Mouse (Mus musculus) MEL (cell line): Measurements from ENCODE around the gene Smco1. TPM values are rescaled to one million over a fixed set of nuclear protein-coding genes. Genes with fewer than 3 reads are reported as not detected.

ENCODE experiments used
- DNase-seq: peaks from one replicate; pipeline ENCODE4 v3.0.0; 2011; ENCODE audit warnings: low read depth, low spot score
- H3K27ac ChIP-seq: 2 replicates; pipeline ENCODE4 v1.5.1; 2012; ENCODE audit warnings: low read depth, mild to moderate bottlenecking, control low read depth, low read length, moderate library complexity; ENCODE audit not compliant: control insufficient read depth
- H3K27me3 ChIP-seq, 2 experiments: fragments of 150-350 bp in 1 of 2; sonication (generic) in 1 of 2; 2 replicates each; pipeline ENCODE4 v1.6.1; 2012; ENCODE audit warnings: low read length in 2 of 2, mild to moderate bottlenecking in 2 of 2, improper control_type of control experiment in 1 of 2, moderate library complexity in 1 of 2; ENCODE audit not compliant: insufficient read depth in 2 of 2, control insufficient read depth in 1 of 2
- H3K36me3 ChIP-seq, 2 experiments: 2 replicates each; pipeline ENCODE4 v1.6.1; 2012 to 2014; ENCODE audit warnings: low read length in 2 of 2, improper control_type of control experiment in 1 of 2, inconsistent platforms in 1 of 2, mild to moderate bottlenecking in 1 of 2; ENCODE audit not compliant: insufficient read depth in 2 of 2, control insufficient read depth in 1 of 2
- H3K4me1 ChIP-seq, 2 experiments: fragments of 150-350 bp in 1 of 2; sonication (generic) in 1 of 2; 2 replicates each; pipeline ENCODE4 v1.6.1; 2012; ENCODE audit warnings: low read length in 2 of 2, improper control_type of control experiment in 1 of 2, mild to moderate bottlenecking in 1 of 2; ENCODE audit not compliant: insufficient read depth in 2 of 2, control insufficient read depth in 1 of 2
- H3K4me3 ChIP-seq, 2 experiments: fragments of 150-350 bp in 1 of 2; sonication (generic) in 1 of 2; 2 replicates each; pipeline ENCODE4 v1.5.1; 2012; ENCODE audit warnings: low read depth in 2 of 2, low read length in 2 of 2, mild to moderate bottlenecking in 2 of 2, moderate library complexity in 2 of 2, control low read depth in 1 of 2, improper control_type of control experiment in 1 of 2; ENCODE audit not compliant: control insufficient read depth in 1 of 2, insufficient read depth in 1 of 2
- H3K79me2 ChIP-seq: 2 replicates; pipeline ENCODE4 v1.6.1; 2012; ENCODE audit warnings: mild to moderate bottlenecking, low read length, moderate library complexity; ENCODE audit not compliant: control insufficient read depth, poor library complexity, insufficient read depth
- H3K9ac ChIP-seq: 2 replicates; pipeline ENCODE4 v1.6.1; 2012; ENCODE audit warnings: low read depth, mild to moderate bottlenecking, control low read depth, low read length, moderate library complexity; ENCODE audit not compliant: control insufficient read depth, poor library complexity, severe bottlenecking
- H3K9me3 ChIP-seq: fragments of 150-350 bp; sonication (generic); replicated peaks from 2 replicates; pipeline ENCODE4 v1.6.1; 2012; ENCODE audit warnings: mild to moderate bottlenecking, low read length, improper control_type of control experiment, moderate library complexity; ENCODE audit not compliant: insufficient read depth
- BHLHE40 ChIP-seq: IDR thresholded peaks from 2 replicates; pipeline ENCODE4 v1.6.1; 2012; ENCODE audit warnings: low read depth, mild to moderate bottlenecking, inconsistent platforms, low read length, improper control_type of control experiment, borderline replicate concordance
- CTCF ChIP-seq, 3 experiments: IDR thresholded peaks in 2 of 3; conservative IDR thresholded peaks in 1 of 3; 2 replicates each; pipeline ENCODE4 v1.5.1; 2011 to 2012; ENCODE audit warnings: low read length in 3 of 3, low read depth in 2 of 3, mild to moderate bottlenecking in 2 of 3, improper control_type of control experiment in 1 of 3, inconsistent platforms in 1 of 3, mixed read lengths in 1 of 3, moderate library complexity in 1 of 3; ENCODE audit not compliant: control insufficient read depth in 1 of 3, insufficient read depth in 1 of 3, poor library complexity in 1 of 3, severe bottlenecking in 1 of 3
- E2F4 ChIP-seq: IDR thresholded peaks from 2 replicates; pipeline ENCODE4 v1.6.1; 2011; ENCODE audit warnings: low read depth, low read length, improper control_type of control experiment, borderline replicate concordance
- ELF1 ChIP-seq: IDR thresholded peaks from 2 replicates; pipeline ENCODE4 v1.6.1; 2014; ENCODE audit warnings: low read depth, mild to moderate bottlenecking, inconsistent platforms, low read length, improper control_type of control experiment, moderate library complexity
- EP300 ChIP-seq, 2 experiments: IDR thresholded peaks; 2 replicates each; pipeline ENCODE4 v1.6.1; 2011; ENCODE audit warnings: improper control_type of control experiment in 2 of 2, low read length in 2 of 2, low read depth in 1 of 2, mild to moderate bottlenecking in 1 of 2
- ETS1 ChIP-seq: IDR thresholded peaks from 2 replicates; pipeline ENCODE4 v1.6.1; 2012; ENCODE audit warnings: low read depth, mild to moderate bottlenecking, inconsistent platforms, low read length, improper control_type of control experiment, moderate library complexity
- GATA1 ChIP-seq: IDR thresholded peaks from 2 replicates; pipeline ENCODE4 v1.6.1; 2011; ENCODE audit warnings: low read depth, low read length, improper control_type of control experiment
- HCFC1 ChIP-seq: IDR thresholded peaks from 2 replicates; pipeline ENCODE4 v1.6.1; 2012; ENCODE audit warnings: low read depth, mild to moderate bottlenecking, inconsistent platforms, low read length, improper control_type of control experiment, moderate library complexity
- JUND ChIP-seq: IDR thresholded peaks from 2 replicates; pipeline ENCODE4 v1.6.1; 2011; ENCODE audit warnings: low read depth, mild to moderate bottlenecking, improper control_type of control experiment, low read length
- MAX ChIP-seq: IDR thresholded peaks from 2 replicates; pipeline ENCODE4 v1.6.1; 2011; ENCODE audit warnings: low read length, improper control_type of control experiment
- MAZ ChIP-seq: IDR thresholded peaks from 2 replicates; pipeline ENCODE4 v1.6.1; 2012; ENCODE audit warnings: low read depth, mild to moderate bottlenecking, inconsistent platforms, low read length, improper control_type of control experiment
- MXI1 ChIP-seq: IDR thresholded peaks from 2 replicates; pipeline ENCODE4 v1.6.1; 2011; ENCODE audit warnings: mild to moderate bottlenecking, low read depth, low read length, improper control_type of control experiment
- MYC ChIP-seq: IDR thresholded peaks from 2 replicates; pipeline ENCODE4 v1.6.1; 2011; ENCODE audit warnings: low read depth, mild to moderate bottlenecking, low read length, improper control_type of control experiment, moderate library complexity
- NELFE ChIP-seq: IDR thresholded peaks from 2 replicates; pipeline ENCODE4 v1.6.1; 2011; ENCODE audit warnings: low read depth, low read length, improper control_type of control experiment
- NRF1 ChIP-seq: IDR thresholded peaks from 2 replicates; pipeline ENCODE4 v1.6.1; 2014; ENCODE audit warnings: low read depth, mild to moderate bottlenecking, inconsistent platforms, low read length, improper control_type of control experiment, moderate library complexity; ENCODE audit not compliant: poor library complexity, insufficient read depth, severe bottlenecking
- POLR2A ChIP-seq, 2 experiments: IDR thresholded peaks; 2 replicates each; pipeline ENCODE4 v1.6.1; 2011 to 2012; ENCODE audit warnings: low read length in 2 of 2, mild to moderate bottlenecking in 2 of 2, control low read depth in 1 of 2, improper control_type of control experiment in 1 of 2, low read depth in 1 of 2, moderate library complexity in 1 of 2; ENCODE audit not compliant: control insufficient read depth in 1 of 2, insufficient read depth in 1 of 2, poor library complexity in 1 of 2
- POLR2AphosphoS2 ChIP-seq: IDR thresholded peaks from 2 replicates; pipeline ENCODE4 v1.6.1; 2011; ENCODE audit warnings: low read length, improper control_type of control experiment
- SMC3 ChIP-seq: IDR thresholded peaks from 2 replicates; pipeline ENCODE4 v1.6.1; 2011; ENCODE audit warnings: low read depth, low read length, improper control_type of control experiment
- TCF12 ChIP-seq: IDR thresholded peaks from 2 replicates; pipeline ENCODE4 v1.6.1; 2014; ENCODE audit warnings: low read depth, mild to moderate bottlenecking, inconsistent platforms, low read length, improper control_type of control experiment, moderate library complexity
- UBTF ChIP-seq: IDR thresholded peaks from 2 replicates; pipeline ENCODE4 v1.6.1; 2012; ENCODE audit warnings: low read depth, mild to moderate bottlenecking, inconsistent platforms, low read length, improper control_type of control experiment, moderate library complexity, borderline replicate concordance; ENCODE audit not compliant: insufficient read depth
- USF1 ChIP-seq: IDR thresholded peaks from 2 replicates; pipeline ENCODE4 v1.6.1; 2014; ENCODE audit warnings: low read depth, mild to moderate bottlenecking, inconsistent platforms, low read length, improper control_type of control experiment, moderate library complexity
- ZKSCAN1 ChIP-seq: IDR thresholded peaks from 2 replicates; pipeline ENCODE4 v1.6.1; 2012; ENCODE audit warnings: low read depth, mild to moderate bottlenecking, inconsistent platforms, low read length, improper control_type of control experiment, moderate library complexity
- polyA plus RNA-seq, 2 experiments: library from polyadenylated mRNA; stranded (reverse) in 1 of 2; unstranded in 1 of 2; fragments of >175 nt in 1 of 2; fragments of >200 nt in 1 of 2; gene quantifications; 2 replicates each; pipeline versions ENCODE4 v1.2.1 to v1.2.4; 2012; ENCODE audit warnings: low replicate concordance in 2 of 2, low read depth in 1 of 2; ENCODE audit not compliant: insufficient read length in 2 of 2, insufficient read depth in 1 of 2, missing spikeins in 1 of 2
- total RNA-seq: library from RNA; depleted of rRNA; stranded (reverse); fragments of 300-350 nt; gene quantifications from 2 replicates; pipeline ENCODE4 v1.2.3, GENCODE M21; 2012

The Smco1 gene
- total and polyA plus RNA-seq, 3 experiments: not detected

DNA sequence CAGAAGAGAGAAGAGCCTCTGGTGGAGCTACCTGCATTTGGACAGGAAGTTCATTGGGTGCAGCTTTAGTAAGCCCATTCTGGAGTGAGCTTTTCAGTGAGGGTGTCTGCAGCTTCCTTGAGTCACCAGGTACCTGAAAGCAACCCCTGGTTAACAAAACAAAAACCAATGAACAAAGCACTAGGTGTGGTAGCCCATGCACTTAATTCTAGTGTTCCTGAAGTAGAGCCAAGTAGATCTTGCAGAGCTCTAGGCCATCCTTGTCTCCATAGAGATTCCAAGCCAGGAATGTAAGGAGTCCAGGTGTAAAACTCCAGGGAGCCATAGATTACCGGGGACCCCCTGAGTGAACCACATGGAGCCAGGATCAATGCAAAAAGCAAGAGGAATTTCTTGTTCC is 31.8 kb downstream of the Smco1 start (continued):
- TF ChIP-seq ELF1 (no peak), ETS1 (no peak), GATA1 (no peak), SMC3 (no peak)

DNA sequence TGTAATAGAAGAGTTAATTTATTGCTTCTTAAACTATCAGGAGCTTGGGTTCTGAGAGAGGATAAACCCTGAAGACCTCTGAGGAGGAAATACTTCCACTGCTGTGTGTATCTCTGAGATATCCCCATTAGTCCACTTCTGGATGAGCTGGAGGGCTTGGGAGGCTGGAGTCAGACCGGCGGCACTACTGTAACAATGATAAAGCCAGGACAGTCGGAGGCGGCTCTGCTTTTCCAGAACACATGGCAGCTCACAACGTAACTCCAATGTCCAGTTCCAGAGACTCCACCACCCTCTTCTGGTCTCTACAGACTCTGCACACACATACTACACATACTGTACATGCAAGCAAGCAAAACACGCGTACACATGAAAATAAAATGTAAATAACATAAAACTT is 32.6 kb downstream of the Smco1 start:
- Histone ChIP-seq H3K27me3 (no peaks in the 10 kb centered on the region), H3K4me3 (no peak overlapping the region), H3K4me1 (no peaks in the 10 kb centered on the region), H3K79me2 (no peaks in the 10 kb centered on the region), H3K9ac (no peak overlapping the region), H3K27ac (no peak overlapping the region), H3K36me3 (peaks cover 0 to 6% of the 10 kb centered on the region in 2 experiments; a peak in 2 of 4 replicates), H3K9me3 (no peaks in the 10 kb centered on the region)
- DNase-seq: no peak
- TF ChIP-seq BHLHE40 (no peak), NELFE (no peak), NRF1 (no peak), UBTF (no peak), POLR2AphosphoS2 (no peak)

DNA sequence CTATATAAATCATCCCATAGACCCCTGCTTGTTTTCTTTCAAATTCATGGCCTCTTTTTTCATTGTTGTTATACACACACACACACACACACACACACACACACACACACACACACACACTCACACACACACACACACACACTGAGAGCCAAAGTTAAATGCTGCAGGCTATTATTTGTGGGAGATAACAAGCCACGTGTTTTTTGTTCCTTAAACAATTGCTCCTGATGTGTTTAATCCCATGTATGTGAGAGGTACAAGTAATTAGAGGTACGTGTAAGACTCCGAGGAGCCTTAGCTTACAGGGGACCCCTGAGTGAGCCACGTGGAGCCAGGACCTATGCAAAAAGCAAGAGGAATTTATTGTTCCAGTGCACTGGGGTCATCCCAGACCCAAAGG is 40.7 kb downstream of the Smco1 start:
- no peak overlapping the region for H3K9ac ChIP-seq
- TF ChIP-seq CTCF (IDR thresholded peaks at IDR 0.05 in 2 of 3, conservative IDR thresholded peaks at IDR 0.05 in 1 of 3; ENCODE audit: control insufficient read depth in 1 of 3, insufficient read depth in 1 of 3, low read depth in 2 of 3, low read length in 3 of 3, poor library complexity in 1 of 3, severe bottlenecking in 1 of 3): no peak
- TF ChIP-seq E2F4: no peak
- peak; percentile 66; the same call in 1 of the 2 replicates for TF ChIP-seq USF1
- peak; percentile 48; the same call in 1 of the 2 replicates for TF ChIP-seq MXI1
- peak; percentile 59 for TF ChIP-seq MAX
- TF ChIP-seq MYC: no peak
- TF ChIP-seq BHLHE40: no peak
- no peak for TF ChIP-seq POLR2A (IDR thresholded peaks at IDR 0.05; ENCODE audit: control insufficient read depth in 1 of 2, insufficient read depth in 1 of 2, low read depth in 1 of 2, low read length in 2 of 2, poor library complexity in 1 of 2)
- TF ChIP-seq TCF12: no peak
- TF ChIP-seq MAZ: no peak
- no peak for TF ChIP-seq NELFE
- no peak for TF ChIP-seq JUND
- TF ChIP-seq EP300 (IDR thresholded peaks at IDR 0.05; ENCODE audit: low read depth in 1 of 2, low read length in 2 of 2): no peak
- TF ChIP-seq ZKSCAN1: no peak
- TF ChIP-seq ELF1: no peak
- no peak for TF ChIP-seq HCFC1
- H3K27me3 ChIP-seq: no peaks in the 10 kb centered on the region
- H3K4me1 ChIP-seq: peaks cover 3 to 10% of the 10 kb centered on the region in 2 experiments; a peak in 2 of 4 replicates
- no peaks in the 10 kb centered on the region for H3K79me2 ChIP-seq
- DNase-seq: no peak
- no peaks in the 10 kb centered on the region for H3K36me3 ChIP-seq
- no peak overlapping the region; the same call in 1 of the 2 replicates for H3K27ac ChIP-seq
- H3K9me3 ChIP-seq: no peaks in the 10 kb centered on the region
- H3K4me3 ChIP-seq: no peak overlapping the region
